Mouse (Mus musculus) embryo, embryonic 10.5 days (tissue): ENCODE results near the gene Bend4.

Experiments used
- DNase-seq: peaks from one replicate; pipeline ENCODE4 v3.0.0-alpha.2; 2015; ENCODE audit warnings: low spot score

Bend4 gene

GRCm38 (mm10) chr5:67427443-67428360 lies at the start of gene Bend4:
TSS of gene Bend4 (minus strand) at chr5:67428310.
- peak; percentile 90 for DNase-seq

GRCm38 (mm10) chr5:67473723-67474122 lies 45.6 kb upstream of the Bend4 start:
- no peak for DNase-seq

- no peak for DNase-seq
Observed at GRCm38 (mm10) chr5:67473094-67473493, 45.0 kb upstream of the Bend4 start.

DNA sequence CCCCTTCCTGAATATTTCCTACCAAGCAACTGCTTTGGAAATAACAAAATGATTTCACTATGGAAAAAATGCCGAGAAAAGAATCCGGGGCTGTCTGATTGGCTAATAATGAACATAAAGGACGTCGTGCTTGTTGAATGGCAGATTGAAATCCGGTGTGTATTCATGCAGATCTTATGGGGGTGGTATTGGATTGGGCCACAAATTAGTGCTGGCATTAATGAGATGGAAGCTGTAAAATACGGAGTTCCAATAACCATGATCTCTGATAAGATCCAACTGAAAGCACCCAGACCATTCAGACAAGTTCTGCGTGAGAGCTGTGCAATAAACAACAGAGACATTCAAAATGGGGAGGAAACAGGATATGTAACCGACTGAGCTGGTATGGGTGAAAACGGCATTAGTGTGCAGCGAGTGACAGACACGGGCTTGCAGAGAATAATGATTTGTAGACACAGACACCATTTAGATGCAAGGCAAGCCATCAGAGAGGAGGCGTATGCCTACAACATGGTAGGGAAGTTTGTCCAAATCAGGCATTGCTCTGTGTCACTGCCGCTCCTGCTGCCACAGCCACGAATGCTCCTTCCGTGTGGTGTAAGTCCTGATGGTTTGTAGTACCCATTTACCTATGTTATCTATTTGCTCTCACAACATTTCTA lies 38.9 kb upstream of the Bend4 start:
- DNase-seq, result no peak

DNA sequence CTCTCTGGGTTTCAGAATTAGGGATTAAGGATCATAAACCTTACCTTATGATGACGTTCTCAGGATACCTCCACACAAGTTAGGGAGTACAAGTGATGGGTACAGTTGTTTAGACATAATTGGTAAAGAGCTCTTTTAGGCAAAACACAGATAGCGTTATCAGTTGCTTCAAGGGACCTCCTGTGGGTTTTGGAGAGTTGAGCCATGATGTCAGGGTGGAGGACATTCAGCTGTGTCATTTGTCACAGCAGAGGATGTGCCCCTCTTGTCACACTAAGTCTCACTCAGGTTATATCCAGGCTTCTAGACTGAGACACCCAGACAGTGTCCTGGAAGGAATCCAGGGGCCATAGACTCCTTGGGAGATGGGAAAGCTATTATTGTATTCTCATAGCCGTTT lies 36.8 kb upstream of the Bend4 start:
- no peak for DNase-seq

- no peak for DNase-seq
Observed at GRCm38 (mm10) chr5:67463636-67464035, 35.5 kb upstream of the Bend4 start.

DNA sequence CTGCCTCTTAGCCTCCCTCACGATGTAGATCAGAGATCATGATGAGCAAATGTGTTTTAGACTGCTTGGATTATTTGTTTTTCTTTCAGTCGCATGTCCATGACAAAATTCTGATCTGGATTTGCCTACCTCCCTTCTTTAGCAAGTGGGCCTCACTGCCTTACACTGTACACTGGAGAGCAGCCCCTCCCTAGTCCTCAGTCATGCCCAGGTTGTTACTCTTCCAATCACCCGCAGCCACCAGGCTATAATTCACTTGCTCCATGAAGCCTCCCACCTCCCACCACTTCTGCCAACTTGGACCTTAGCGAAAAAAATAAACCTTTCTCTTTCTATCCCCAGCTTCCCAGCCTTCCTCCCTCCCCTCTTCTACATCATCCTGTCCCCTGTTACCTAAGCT lies 34.2 kb upstream of the Bend4 start:
- DNase-seq, result no peak

DNA sequence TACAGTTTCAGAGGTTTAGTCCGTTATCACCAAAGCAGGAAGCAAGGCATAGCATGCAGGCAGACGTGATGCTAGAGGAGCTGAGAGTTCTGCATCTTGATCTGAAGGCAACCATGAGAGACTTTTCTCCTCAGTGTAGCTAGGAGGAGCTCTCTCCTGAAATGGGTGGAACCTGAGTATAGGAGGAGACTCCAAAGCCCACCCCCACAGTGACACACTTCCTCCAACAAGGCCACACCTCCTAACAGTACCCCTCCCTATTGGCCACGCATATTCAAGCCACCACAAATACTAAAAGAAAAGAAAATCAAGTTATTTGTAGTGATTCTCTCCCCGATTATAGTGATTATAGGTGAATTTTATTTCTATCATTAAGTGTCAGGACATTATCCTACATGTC lies 28.7 kb upstream of the Bend4 start:
- no peak for DNase-seq

DNA sequence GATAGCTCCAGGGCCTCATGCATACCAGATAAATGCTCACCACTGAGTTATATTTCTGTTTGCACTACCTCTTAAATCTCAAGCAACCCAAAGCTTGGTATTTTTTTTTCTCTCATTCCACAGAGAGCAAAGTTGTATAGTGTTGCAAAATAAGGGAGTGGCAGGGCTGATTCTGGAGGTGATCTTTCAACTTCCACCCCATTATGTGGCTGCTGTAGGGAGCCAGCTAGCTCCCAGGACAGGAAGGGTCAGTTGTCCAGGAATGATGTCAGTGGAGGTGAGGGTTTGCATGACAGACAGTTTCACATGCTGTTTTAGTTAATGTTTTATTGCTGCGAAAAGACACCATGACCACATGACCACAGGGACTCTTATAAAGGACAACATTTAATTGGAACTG lies 26.2 kb upstream of the Bend4 start:
- no peak for DNase-seq

- DNase-seq, result no peak
Observed at GRCm38 (mm10) chr5:67449957-67450630, 22.0 kb upstream of the Bend4 start.

DNA sequence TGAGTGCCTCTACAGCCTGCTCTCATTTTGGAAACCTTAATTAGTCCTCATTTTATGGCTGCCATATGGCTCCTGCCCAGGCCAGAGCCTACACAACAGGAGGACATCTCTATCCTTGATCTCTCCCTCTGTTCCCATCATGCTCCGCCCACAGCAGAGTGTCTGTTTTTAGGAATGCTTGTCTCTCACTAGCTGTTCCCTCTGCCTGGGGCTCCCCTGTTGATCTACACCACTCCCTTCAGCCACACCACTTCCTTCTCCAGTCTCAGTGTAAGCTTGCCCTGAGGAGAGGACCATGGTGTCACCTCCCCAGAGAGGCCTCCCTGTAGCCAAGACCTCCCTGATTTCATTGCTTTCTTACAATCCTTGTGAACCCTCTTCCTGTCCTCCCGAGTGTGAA lies 18.4 kb upstream of the Bend4 start:
- DNase-seq, result peak; percentile 13

DNA sequence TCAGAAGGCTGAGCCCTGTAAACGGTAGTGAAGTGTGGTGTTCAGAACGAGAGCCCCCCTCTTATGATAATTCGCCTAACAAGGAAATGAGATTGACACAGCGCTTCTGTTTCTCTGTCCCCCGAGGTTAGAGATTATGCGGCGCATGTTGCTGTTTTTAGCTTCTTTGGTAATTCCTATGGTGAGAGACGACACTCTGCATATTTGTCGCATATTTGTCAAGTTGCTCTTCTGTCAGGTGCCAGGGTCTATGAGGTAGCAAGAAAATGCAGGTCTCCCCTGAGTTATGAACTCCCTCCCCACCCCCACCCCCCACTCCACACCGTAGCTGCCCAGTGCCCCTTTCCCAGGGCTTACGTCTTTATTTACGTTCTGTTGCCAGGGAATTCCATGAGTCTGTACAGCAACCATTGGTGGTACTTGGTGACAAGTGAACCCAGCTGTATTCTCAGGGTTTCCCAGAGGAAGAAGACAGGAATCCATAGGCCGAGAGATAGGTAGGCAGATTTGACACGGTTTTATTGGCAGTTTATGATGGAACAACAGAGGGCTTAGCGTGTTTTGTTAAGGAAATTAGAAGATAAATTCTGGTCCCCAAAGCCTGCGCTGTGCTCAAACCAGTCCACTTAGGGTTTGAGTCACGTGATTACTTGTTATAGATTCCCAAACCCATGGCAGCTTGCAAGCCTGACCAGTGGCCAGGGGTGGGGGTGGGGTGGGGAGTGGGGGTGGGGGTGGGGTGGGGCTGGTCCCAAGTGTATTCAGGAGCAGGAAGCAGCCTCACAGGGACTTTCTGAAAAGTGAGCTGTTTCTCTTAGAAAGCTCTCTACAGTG lies 16.3 kb upstream of the Bend4 start:
- DNase-seq, result peak; percentile 34

DNA sequence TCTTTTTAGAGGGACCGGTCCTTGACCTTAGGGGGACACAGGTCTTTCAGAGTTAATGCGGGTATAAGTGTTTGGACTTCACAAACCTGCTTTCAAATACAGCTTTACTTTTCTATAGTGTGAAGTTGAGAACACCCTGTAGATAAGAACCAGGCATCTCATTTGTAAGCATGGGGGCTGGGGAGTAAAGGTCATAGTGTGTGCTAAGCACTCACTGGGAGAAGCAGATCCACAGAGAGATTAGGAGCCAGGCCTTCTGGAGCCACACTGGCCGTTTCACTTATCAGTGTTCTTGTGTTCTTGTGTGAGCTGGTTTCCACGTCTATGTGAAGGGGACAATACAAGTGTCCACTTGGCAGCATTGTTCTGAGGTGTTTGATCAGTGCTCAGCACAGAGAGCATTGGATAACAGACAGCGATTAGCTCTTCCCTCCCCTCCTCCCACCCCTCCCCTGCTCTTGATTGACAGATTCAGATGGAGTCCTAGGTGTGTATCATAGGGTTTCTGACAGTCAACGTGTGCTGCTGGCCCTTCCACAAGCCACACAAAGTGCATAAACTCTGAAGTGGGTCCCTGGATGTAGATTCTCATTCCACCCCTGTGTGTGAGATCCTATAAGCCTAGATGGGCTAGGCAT lies 14.8 kb upstream of the Bend4 start:
- DNase-seq, result no peak

DNA sequence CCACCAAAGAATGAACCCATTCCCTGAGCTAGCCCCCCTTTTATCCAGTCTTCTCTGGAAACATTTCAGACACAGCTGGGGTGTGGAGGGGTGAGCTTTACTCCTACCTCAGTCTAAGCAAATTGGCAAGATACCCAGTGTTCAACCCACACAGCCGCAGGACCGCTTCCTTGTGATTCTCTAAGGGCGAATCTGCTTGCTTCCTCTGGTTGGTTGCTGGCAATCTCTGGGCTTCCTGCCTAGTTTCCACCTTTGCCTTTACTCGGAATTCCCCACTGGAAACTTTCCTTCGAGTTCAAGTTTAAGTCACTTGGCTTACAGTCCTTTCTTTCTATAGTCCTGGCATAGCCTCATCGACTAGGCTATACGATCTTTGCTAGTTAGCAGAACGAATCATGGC lies 12.5 kb upstream of the Bend4 start:
- DNase-seq, result no peak

DNA sequence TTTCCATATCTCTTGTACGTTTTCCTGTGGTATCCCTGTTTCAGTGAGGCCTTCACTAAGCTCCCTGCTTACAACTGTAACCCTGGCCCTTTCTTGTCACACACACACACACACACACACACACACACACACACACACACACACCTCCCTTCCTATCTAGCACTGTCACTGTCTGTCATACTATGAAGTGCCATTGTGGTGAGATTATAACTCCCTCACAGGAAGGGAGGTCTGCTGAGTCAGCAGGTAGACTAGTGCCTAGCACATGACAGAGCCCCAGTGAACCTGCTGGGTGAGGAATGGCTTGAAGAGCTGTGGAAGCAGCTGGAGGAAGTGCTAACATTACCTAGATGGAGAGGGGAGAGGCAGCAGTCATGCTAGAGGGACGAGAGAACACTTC lies 9.3 kb upstream of the Bend4 start:
- peak; percentile 17 for DNase-seq

DNA sequence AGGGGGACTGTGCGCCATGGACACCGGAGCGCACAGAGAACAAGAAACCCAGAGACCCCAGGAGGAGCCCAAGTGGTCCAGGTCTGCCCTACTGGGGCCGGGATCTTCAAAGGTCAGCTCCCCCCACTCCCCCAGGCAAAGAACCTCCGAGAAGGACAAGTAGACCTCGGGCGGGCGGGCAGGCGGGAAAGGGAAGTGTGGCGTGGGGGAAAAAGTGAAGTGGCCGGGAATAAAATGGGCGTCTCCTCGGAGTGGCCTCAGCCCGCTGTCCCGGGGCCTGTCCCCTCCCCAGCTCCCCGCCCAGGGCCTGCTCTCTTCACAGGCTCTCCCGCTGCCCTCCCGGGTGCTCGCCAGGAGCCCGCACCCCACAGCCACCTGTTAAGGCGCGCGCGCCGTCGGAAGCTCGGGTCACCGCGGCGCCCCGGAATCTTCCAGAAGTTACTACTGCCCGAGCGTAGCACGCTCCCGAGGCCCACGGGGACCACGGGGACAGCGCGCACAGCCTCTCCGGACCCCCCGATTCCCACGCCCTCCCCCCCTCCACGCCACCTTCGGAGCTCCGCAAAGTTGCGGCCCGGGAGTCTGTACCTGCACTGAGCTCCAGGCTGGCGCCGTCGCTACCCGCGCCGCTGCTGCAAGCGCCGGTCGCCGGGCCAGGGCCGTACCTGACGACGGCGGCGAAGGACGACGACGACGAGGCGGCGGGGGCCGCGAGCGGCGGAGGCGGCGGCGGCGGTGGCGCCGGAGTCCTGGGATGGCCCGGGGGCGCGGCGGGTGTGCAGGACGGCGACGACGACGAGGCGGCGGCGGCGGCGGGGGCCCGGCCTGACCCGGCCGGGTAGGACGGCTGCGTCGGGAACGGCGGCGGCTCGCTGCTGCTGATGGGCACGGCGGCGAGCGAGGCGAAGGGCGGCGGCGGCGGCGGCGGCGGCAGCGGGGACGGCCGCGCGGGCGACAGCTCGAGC lies 1.4 kb downstream of the Bend4 start:
- peak; percentile 34 for DNase-seq

GRCm38 (mm10) chr5:67426011-67426410 lies 2.1 kb downstream of the Bend4 start:
- peak; percentile 36 for DNase-seq

- peak; percentile 57 for DNase-seq
Observed at GRCm38 (mm10) chr5:67424636-67425035, 3.5 kb downstream of the Bend4 start.

GRCm38 (mm10) chr5:67423963-67424362 lies 4.1 kb downstream of the Bend4 start:
- no peak for DNase-seq

DNA sequence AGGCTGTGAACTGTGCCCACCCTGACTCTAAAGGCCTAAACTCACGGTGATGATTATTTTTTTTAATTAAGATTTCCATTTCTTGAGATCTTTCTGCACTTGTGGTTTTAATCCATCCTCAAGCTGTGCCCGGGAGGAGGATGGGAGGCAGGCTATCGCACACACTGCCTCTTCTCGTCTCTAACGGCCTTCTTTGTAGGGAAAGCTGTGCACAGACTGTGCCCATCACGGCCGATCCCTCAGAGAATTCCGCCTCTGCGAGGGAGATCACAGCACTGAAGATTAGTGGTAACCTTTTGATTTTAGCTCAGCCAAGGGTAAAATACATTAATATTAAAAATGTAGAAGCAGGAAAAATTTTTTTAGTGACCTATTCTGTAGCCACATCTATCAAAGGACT lies 4.8 kb downstream of the Bend4 start:
- DNase-seq, result peak; percentile 19
